Mouse (Mus musculus): ENCODE data around the gene Mef2c. TPM values are rescaled to one million over a fixed set of nuclear protein-coding genes. Genes with fewer than 3 reads are reported as not detected.

The Mef2c gene
- polyA plus RNA-seq, 1 experiment, result 308 TPM

DNA sequence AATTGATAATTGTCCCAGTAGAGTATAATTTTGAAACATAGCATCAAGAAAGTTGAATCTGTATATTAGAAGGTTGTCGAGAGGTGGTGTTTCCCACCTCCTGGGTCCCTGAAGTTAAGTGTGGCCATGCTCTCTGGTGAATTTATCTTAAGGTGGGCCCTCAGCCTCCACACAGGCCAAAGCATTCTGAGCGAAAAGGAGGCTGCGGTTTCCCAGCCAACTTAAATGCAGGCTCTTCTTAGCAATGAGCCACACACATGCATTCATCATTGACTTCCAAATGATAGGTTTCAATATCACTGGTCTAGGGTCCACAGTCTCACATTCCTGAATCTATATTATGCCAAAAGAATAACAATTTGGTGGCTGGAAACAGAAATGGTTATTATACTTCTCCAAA, 145.2 kb downstream of the Mef2c start:
- Histone ChIP-seq H3K4me1 (ENCODE audit: control insufficient read depth, insufficient read depth, low read length) (peaks cover 6% of the 10 kb centered on the region; the same call in 1 of the 2 replicates), H3K4me3 (ENCODE audit: insufficient read depth, low read length) (no peak overlapping the region), H3K27ac (ENCODE audit: insufficient read depth, low read length) (peak overlapping the region; percentile 59; the same call in 1 of the 2 replicates)
- TF ChIP-seq CTCF (IDR thresholded peaks at IDR 0.05; ENCODE audit: extremely low read depth, insufficient read depth, low read length), result no peak
- no peak for TF ChIP-seq POLR2A (IDR thresholded peaks at IDR 0.05; ENCODE audit: extremely low read depth, insufficient read depth, low read length)

DNA sequence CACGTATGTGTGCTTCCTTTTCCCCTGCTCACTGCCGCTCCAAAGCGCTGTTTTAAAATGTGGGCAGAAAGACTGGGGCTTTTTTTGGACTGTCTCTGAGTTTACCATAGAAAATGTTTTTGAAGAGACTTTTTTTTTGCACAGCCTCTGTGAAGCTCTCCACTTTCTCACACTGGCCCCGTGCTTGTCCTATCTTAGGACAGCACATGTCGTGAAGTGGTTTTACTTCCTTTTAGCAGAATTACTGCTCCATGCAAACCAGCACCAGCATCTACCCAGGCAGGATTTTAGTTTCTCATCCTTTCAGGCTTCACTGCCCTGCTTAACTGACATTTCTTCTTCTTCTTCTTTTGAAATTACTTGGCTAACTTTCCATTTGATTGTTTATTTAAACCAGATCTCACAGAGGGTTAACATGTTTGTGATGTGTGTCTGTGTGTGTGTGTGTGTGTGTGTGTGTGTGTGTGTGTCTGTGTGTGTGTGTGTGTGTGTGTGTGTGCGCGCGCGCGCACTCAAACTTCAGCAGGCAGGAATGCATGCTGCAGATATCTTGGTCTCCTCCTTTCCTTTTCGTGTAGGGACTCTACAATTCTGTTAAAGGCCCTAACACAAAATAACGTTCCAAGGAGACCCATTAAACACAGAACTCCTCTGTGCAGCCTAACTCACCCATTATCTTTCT, 146.1 kb downstream of the Mef2c start:
- Histone ChIP-seq H3K4me1 (ENCODE audit: control insufficient read depth, insufficient read depth, low read length) (peaks cover 6% of the 10 kb centered on the region; the same call in 1 of the 2 replicates), H3K4me3 (ENCODE audit: insufficient read depth, low read length) (no peak overlapping the region), H3K27ac (ENCODE audit: insufficient read depth, low read length) (peak overlapping the region; percentile 82; the same call in 1 of the 2 replicates)
- TF ChIP-seq CTCF (IDR thresholded peaks at IDR 0.05; ENCODE audit: extremely low read depth, insufficient read depth, low read length), result no peak

DNA sequence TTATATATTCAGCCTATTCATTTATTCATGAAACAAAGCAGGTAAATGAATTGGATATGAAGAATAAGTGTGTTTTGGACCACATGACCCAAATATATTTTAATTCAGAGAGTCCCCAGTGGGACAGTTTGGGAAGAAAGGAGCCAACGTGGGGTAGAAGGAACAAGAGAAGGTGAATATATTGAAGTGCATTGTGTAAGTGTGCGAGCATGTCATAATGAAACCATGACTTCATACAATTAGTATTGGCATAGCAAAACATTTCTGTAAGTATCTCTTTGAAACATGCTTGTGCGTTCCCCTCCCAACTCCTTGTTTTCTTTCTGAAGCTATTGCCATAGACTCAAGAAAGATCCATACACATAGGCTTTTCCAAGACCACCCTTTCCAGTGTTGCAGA, 147.0 kb downstream of the Mef2c start:
- TF ChIP-seq POLR2A (IDR thresholded peaks at IDR 0.05; ENCODE audit: extremely low read depth, insufficient read depth, low read length), result no peak
- TF ChIP-seq CTCF (IDR thresholded peaks at IDR 0.05; ENCODE audit: extremely low read depth, insufficient read depth, low read length), result no peak
- no peak overlapping the region for H3K4me3 ChIP-seq (ENCODE audit: insufficient read depth, low read length)

DNA sequence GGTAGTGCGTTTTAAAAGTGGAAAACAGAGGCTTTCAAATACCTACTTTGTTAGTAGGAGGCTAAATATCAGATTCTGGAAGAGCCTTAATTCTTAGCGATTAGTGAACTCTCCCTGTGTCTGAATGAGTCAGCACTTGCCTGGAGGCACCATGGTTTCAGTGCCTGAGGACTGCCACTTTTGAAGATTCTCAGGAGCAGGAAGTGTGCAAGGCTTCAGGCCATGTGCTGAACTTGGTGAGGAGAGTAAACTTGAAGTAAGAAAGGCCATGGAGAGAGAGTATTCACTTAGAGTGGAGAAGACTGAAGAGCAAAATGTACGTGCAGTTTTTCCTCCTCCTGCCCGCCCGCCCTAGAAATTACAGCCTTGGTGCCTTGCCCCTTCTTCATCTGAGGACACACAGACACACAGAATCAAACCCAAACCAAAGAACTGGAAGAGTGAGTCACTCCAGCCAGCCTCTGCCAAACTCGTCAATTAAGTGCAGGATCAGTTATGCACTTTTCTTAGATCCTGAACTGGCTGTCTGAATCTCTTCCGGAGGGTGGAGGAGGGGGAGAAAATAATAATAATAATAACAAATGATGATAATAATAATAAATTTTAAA, 148.2 kb downstream of the Mef2c start:
- H3K27ac ChIP-seq (ENCODE audit: insufficient read depth, low read length), result no peak overlapping the region
- no peak for TF ChIP-seq CTCF (IDR thresholded peaks at IDR 0.05; ENCODE audit: extremely low read depth, insufficient read depth, low read length)
- TF ChIP-seq POLR2A (IDR thresholded peaks at IDR 0.05; ENCODE audit: extremely low read depth, insufficient read depth, low read length), result no peak
- H3K4me1 ChIP-seq (ENCODE audit: control insufficient read depth, insufficient read depth, low read length), result peaks cover 8% of the 10 kb centered on the region; the same call in 1 of the 2 replicates
- H3K4me3 ChIP-seq (ENCODE audit: insufficient read depth, low read length), result no peak overlapping the region

More for the DNA sequence above, 147.0 kb downstream of the Mef2c start:
- no peak overlapping the region for H3K27ac ChIP-seq (ENCODE audit: insufficient read depth, low read length)
- peaks cover 6% of the 10 kb centered on the region; the same call in 1 of the 2 replicates for H3K4me1 ChIP-seq (ENCODE audit: control insufficient read depth, insufficient read depth, low read length)

DNA sequence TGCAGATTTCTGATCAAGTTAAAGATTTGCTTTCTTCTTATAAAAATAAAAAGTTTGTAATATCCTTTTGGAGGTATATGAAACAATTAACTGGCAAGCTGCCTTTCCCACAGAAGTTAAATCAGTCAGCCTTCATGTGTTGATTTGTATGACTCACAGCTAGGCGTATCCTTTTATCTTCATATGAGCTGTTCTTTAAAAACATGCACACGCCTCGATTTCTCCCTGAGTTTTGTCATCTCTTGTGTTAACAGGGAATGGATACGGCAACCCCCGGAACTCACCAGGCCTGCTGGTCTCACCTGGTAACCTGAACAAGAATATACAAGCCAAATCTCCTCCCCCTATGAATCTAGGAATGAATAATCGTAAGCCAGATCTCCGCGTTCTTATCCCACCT, 148.7 kb downstream of the Mef2c start:
- H3K27ac ChIP-seq (ENCODE audit: insufficient read depth, low read length), result no peak overlapping the region; the same call in 1 of the 2 replicates
- peaks cover 8% of the 10 kb centered on the region; the same call in 1 of the 2 replicates for H3K4me1 ChIP-seq (ENCODE audit: control insufficient read depth, insufficient read depth, low read length)
- no peak overlapping the region for H3K4me3 ChIP-seq (ENCODE audit: insufficient read depth, low read length)
- TF ChIP-seq POLR2A (IDR thresholded peaks at IDR 0.05; ENCODE audit: extremely low read depth, insufficient read depth, low read length) (no peak), CTCF (IDR thresholded peaks at IDR 0.05; ENCODE audit: extremely low read depth, insufficient read depth, low read length) (no peak)

DNA sequence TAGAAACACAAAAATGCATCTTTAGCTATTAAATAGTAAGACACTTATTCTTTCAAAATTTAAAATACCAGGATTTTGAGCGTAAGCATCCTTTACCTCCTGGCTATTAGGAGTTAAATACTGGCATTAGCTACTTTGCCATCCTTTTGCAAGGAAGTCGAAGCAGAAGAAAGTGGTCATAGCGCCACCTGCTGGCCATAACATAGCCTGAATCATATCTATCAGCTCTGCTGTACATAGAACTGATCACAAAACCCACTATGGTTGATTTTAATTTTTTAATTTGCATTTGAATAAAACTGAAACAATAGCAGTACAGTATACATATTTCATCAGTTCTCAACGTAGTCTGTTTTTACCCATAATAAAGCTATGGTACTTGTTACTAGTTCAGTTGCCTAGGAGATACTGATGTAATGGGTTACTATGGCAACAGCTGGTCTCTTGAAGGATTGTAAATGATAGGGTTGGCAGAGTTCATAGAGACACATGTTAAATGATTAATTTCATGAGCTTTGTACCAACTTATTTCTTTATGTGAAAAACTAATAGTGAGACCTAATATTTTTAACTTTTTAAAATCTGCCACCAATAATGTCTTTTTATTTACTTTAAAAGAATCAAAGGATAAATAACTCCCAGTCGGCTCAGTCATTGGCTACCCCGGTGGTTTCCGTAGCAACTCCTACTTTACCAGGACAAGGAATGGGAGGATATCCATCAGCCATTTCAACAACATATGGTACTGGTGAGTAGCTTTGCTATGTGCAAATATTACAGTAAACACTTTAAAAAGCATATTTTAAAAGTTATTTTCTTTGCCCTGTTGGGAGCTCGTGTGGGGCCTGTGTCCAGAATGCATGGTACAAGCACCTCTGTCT, 151.3 kb downstream of the Mef2c start:
- no peak overlapping the region for H3K4me3 ChIP-seq (ENCODE audit: insufficient read depth, low read length)
- H3K4me1 ChIP-seq (ENCODE audit: control insufficient read depth, insufficient read depth, low read length), result peaks cover 11% of the 10 kb centered on the region
- H3K27ac ChIP-seq (ENCODE audit: insufficient read depth, low read length), result no peak overlapping the region
- TF ChIP-seq POLR2A (IDR thresholded peaks at IDR 0.05; ENCODE audit: extremely low read depth, insufficient read depth, low read length) (no peak), CTCF (IDR thresholded peaks at IDR 0.05; ENCODE audit: extremely low read depth, insufficient read depth, low read length) (peak; percentile 72)

DNA sequence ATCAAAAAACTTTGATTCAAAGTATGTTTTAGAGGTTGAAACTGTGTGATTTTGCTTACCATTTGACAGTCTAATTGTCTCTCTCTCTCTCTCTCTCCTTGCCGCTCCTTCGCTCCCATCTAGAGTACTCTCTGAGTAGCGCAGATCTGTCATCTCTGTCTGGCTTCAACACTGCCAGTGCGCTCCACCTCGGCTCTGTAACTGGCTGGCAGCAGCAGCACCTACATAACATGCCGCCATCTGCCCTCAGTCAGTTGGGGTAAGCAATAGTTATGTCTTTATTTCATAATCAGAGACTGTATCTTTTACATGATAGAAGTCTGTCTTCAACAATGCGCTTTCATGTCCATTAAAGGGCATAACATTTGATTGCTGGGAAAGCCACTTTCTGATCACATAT, 152.3 kb downstream of the Mef2c start:
- 0 out of 2 replicates have a peak, but pooled peaks have one; percentile 37 for TF ChIP-seq POLR2A (IDR thresholded peaks at IDR 0.05; ENCODE audit: extremely low read depth, insufficient read depth, low read length)
- no peak for TF ChIP-seq CTCF (IDR thresholded peaks at IDR 0.05; ENCODE audit: extremely low read depth, insufficient read depth, low read length)
- no peak overlapping the region for H3K4me3 ChIP-seq (ENCODE audit: insufficient read depth, low read length)
- H3K4me1 ChIP-seq (ENCODE audit: control insufficient read depth, insufficient read depth, low read length), result peaks cover 11% of the 10 kb centered on the region
- H3K27ac ChIP-seq (ENCODE audit: insufficient read depth, low read length), result peak overlapping the region; percentile 89

DNA sequence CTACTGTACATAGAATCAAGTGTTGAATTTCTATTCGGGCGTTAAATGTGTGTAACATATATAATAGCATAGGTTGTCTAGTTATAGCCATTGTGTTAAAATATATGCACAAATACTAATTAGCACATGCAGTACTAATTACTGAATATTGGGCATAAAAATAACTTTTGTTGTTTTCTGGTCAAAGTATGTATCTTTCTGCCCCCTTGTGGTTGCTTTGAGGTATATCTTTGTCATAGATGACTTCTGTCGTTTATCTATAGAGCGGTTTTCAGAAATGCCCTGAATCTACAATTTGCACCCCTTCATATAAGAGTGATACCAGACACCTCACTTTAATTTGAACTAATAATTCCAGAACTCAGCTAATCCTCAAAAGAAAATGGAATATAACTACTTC, 152.9 kb downstream of the Mef2c start:
- Histone ChIP-seq H3K4me1 (ENCODE audit: control insufficient read depth, insufficient read depth, low read length) (peaks cover 12% of the 10 kb centered on the region), H3K27ac (ENCODE audit: insufficient read depth, low read length) (no peak overlapping the region), H3K4me3 (ENCODE audit: insufficient read depth, low read length) (no peak overlapping the region)
- TF ChIP-seq CTCF (IDR thresholded peaks at IDR 0.05; ENCODE audit: extremely low read depth, insufficient read depth, low read length), result no peak
- no peak for TF ChIP-seq POLR2A (IDR thresholded peaks at IDR 0.05; ENCODE audit: extremely low read depth, insufficient read depth, low read length)

DNA sequence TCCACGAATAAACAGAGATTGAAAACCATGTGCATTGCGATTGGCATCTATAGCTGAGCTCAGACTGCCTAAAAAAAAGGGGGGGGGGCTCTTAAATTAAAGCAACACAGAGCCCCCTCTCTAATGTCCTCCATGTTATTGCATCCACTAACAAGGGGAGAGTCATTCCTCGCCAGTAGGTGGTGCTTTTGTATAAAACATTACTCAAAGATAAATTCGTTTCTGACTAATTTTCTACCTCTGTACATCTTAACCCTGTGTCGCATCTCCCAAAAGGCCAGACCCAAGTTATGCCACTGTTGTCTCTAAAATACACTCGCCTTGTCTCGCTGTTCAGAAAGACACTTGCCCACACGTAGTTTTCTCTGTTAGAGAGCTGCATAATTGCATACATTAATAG, 156.9 kb downstream of the Mef2c start:
- TF ChIP-seq POLR2A (IDR thresholded peaks at IDR 0.05; ENCODE audit: extremely low read depth, insufficient read depth, low read length) (no peak), CTCF (IDR thresholded peaks at IDR 0.05; ENCODE audit: extremely low read depth, insufficient read depth, low read length) (0 out of 2 replicates have a peak, but pooled peaks have one; percentile 3)
- Histone ChIP-seq H3K4me1 (ENCODE audit: control insufficient read depth, insufficient read depth, low read length) (peaks cover 15% of the 10 kb centered on the region), H3K27ac (ENCODE audit: insufficient read depth, low read length) (peak overlapping the region; percentile 48; the same call in 1 of the 2 replicates), H3K4me3 (ENCODE audit: insufficient read depth, low read length) (no peak overlapping the region; the same call in 1 of the 2 replicates)
